Mouse (Mus musculus) thymus, postnatal 36 days (tissue): ENCODE measurements around the gene 1700012A03Rik.

Source experiments
- DNase-seq, 2 experiments: peaks; one replicate each; pipeline ENCODE4 v3.0.0; 2022; ENCODE audit warnings: mixed read lengths in 2 of 2

1700012A03Rik gene

DNA sequence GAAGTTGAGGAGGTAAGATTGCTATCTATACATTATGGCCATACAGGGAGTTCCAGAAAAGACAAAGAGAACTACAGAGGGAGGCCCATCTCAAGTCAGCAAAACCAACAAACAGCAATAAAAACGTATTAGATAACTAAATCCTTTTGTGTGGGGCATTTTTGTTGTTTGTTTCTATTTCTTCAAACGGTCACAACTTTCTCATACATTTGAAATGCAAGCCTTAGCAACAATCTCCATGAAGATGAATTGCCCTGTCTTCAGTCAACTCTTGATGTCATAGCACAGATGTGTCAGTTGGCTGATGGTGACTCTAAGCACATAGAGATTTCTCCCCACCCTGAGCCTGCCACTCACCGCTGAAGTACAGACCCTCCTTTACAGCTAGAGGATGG lies at the start of gene 1700012A03Rik:
TSS of gene 1700012A03Rik (plus strand) at position 296 of the 395 bp plus-strand sequence.
- DNase-seq: no peak

DNA sequence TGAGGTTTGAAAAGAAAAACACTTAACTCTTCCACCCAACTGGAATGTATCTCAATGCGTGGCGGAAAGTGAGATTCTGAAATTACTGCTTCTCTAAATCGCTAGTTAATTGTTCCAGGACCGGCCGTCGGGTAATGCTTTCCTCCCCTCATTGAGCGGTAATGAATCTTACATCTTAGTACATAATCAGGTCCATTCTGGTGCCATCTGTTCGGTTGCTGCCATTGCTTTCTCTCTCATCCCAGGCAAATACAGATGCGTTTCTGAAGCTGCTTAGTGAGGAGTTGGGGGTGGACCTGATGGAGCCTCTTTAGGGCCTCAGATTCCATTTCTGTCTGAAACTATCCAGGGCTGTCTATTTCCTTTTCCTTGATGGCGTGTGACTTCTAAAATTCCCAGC lies 45.8 kb upstream of the 1700012A03Rik start:
- DNase-seq: no peak

DNA sequence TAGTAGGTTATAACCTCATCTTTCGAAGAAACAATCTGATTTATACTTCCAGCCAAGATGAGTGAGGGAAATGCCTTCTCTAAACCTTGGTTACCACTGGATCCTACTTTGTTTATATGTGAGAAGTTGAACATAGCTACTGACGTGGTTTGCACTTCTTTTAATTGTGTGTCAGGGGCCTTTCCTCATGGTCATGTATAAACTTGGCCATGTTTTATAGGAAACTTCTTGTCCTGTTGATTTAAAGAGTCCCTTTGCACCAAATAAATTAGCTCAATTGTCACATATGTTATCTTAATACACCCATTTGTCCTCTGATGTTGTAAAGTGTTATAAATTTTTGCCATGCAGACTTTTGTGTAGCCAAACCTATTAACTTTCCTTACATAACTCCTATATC lies 44.1 kb upstream of the 1700012A03Rik start:
- DNase-seq: no peak

DNA sequence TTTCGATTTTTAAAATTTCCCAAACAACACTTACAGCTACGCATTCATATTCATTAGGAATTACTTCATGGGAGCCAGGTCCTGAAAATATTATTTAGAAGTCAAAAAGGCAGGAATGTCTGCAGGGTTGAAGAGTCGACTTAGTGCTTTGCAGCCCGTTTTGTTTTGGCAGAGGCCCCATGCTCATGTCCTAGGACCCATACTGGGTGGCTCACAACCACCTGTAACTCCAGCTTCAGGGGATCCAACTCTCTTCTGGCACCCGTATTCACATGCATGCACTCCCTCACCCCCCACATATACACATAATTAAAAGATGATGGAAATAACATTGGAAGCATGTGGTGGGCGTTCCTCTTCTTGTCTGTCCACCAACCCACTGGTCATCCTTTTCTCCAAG lies 43.7 kb upstream of the 1700012A03Rik start:
- no peak for DNase-seq

DNA sequence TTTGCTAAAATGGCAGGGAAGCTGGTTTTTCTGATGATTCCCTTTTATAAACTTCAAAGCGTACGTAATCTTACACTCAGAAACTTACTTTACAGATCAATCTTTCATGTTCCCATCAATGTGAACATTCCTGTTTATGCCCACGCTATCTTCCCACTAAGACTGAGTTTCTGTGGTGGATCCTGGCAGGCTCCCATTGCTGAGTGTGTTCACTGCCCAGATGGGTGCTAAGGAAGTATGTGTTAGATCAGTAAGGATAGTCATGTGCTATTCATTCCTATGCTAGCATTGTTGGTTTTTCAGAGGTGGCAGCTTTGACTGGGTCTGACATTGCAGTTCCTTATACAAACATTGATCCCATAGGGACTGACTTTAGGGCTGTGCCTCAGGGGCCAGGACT lies 42.7 kb upstream of the 1700012A03Rik start:
- no peak for DNase-seq

DNA sequence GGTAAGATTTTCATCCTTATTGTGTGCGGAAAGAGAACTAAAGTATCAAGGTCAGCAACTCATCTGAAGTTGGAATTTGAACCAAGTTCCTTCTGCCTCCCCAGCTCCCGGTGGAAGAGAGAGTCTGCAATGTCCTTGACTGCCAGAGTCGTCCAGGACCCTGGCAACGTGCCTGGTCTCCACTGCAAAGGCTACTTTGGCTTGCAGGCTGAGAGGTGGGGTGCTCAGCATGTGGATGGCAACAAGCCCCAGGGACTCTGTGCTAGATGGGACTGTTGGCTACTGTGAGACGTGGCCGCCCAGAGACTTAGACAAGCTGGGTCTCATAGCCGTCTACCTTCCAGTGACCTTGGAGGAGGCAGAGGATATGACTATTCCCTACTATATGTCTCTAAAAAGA lies 33.2 kb upstream of the 1700012A03Rik start:
- no peak for DNase-seq

DNA sequence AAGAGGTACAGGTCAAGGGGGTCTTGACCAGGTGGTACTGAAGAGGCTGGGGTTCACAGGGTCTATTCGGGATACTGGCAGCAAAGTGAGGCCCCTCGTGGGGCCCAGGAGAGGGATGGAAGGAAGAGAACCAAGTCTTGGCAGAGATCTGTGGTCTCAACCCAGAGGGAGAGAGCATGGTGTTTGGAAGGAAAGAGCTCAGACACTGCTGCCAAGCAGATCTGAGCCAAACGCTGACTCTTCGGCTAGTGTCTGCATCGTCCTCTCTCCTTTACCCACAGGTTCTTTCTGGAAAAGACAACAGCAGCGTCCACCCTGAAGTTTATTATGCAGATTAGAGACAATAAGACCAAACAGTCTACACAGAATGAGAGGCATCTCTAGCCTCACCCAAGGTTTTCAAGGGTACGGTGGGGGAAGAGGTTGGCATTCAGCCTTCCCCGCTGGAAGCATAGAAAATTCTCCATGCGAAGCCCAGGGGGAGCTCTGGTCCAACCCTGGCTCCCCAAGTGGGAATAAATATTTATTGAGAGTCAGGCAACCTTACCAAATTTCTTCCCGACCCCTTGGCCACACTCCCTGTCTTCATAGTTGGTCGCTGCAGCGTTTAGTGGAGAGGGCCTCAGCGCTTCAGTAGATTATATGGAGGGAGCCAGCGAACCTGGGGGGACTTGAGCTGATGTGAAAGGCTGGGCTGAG lies 32.5 kb upstream of the 1700012A03Rik start:
- no peak for DNase-seq

DNA sequence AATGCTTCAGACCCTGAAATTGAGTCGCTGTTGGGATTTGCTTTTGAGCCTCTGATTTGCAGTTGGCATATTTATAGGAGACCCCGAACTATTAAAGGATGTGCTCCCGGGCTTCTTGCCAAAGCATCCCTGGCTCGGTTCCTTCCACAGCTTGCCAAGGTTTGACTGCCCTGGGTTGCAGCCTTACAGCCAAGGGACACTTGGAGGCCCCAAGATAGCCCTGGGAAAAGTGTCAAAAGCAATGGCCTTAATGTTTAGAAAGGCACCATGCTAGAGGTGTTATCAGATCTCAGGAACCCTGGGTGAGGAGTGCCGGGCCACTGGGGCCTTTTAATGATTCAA lies 32.0 kb upstream of the 1700012A03Rik start:
- no peak for DNase-seq

DNA sequence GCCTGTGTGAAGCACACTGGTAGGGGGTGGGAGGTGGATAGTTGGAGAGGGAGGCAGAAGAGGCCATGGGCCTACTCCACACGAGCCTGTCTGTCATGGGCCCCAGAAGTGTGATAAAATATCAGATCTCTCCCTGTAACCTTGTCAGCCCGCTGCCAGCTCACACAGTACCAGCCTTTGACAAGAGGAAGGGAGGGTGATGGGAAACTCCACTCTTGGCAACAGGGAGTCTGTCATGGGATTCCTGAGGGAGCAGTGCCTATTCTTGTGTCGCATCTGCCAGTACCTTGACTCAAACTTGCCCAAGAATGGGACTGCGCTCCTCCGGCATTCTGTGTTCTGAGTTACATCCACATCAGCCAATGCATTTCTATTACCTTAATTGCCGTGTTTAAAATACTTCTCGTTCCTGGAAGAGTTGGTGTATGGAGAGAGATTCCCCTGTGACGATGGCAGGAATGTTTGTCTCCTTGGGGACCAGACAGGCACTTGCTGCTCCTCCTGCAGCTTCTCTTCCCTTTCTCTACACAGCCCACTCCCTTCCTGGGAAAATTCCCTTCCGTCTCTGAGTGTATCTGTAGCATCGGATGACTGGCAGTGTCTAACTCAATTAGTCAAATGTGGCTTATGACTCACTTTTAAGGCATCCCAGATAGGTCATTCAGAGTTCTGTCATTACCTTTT lies 28.1 kb upstream of the 1700012A03Rik start:
- no peak for DNase-seq

DNA sequence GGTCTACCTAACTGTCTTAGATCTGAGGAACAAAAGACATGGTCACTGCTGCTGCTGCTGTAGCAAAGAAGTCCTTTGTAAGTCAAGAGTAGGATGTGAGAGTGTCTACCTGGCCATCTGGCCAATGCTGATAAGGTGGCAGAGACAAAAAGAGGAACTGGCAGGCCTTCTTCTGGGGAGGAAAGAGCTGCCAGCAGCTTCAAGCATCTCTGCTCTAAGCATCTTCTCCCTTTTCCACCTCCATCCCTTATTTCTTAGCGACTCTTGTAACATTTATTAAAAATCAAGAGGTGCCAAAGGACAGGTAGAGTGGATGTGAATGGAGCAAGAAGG lies 27.5 kb upstream of the 1700012A03Rik start:
- DNase-seq: no peak

DNA sequence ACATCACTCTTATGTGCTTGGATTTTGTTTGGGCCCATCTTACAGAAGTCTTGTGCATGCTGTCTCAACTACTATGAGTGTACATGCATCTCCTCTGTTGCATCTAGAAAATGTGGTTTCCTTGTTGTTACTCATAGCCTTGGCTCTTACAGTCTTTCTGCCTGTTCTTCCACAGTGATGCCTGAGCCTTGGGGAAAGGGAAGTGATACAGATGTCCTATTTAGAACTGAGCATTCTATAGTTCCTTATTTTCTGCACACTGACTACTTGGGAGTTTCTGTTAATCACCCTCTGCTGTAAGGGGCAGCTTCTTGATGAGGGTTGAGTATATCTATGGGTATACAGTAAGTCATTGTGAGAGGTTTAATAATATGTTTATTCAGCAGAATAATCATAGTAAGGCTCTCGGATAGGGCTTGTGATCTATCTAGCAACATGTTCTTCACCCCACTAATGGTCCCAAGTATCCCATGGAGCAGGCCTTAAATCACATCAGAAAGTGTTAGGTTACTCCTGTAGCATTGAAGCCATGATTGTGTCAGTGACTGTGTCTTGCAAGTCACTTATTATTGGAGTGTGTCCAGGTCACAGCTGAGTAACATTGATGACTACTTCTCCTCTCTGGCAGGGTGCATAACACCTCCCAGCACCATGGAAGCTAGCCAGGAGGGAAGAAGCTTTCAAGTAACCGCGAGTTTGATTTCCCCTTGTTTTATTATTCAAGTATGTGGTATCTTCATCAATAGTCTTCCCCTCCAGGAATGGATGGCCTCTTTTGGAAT lies 21.6 kb upstream of the 1700012A03Rik start:
- DNase-seq: no peak

DNA sequence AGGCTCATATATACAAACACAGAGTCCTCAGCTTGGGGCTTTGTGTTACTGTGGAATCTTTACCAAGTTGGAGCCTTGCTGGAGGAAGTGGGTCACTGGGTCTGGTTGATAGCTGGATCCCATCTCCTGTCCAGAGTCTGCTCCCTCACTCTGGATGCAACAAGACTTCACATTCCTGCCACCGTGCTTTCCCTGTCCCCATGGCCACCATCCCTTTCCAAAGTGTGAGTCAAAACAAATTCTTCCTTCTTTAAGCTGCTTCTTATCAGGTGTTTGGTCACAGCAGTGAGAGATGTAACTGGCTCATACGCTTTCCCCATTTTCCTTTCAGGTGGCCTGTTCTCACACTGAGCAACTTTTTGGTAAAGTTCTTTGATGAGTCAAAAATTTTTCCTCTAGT lies 15.8 kb upstream of the 1700012A03Rik start:
- DNase-seq: no peak

DNA sequence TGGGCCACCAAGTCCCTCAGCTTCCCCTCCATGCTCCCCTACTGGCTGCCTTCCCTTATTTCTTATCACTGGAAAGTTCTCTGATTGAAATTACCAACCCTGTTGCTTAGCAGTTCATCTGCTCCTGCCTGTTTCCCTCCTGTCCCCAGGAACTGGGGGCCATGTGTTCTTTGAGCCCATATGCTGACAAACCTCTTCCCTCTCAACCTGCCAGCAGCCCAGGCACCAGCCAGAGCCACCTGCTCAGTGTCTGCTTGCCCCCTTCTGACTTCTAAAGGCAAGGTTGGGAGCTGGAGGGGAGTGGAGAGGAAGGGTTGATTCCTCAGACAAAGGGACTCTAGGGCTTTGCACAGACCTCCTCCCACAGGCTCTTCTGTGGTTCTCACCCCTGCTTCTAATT lies 4.7 kb upstream of the 1700012A03Rik start:
- no peak for DNase-seq

DNA sequence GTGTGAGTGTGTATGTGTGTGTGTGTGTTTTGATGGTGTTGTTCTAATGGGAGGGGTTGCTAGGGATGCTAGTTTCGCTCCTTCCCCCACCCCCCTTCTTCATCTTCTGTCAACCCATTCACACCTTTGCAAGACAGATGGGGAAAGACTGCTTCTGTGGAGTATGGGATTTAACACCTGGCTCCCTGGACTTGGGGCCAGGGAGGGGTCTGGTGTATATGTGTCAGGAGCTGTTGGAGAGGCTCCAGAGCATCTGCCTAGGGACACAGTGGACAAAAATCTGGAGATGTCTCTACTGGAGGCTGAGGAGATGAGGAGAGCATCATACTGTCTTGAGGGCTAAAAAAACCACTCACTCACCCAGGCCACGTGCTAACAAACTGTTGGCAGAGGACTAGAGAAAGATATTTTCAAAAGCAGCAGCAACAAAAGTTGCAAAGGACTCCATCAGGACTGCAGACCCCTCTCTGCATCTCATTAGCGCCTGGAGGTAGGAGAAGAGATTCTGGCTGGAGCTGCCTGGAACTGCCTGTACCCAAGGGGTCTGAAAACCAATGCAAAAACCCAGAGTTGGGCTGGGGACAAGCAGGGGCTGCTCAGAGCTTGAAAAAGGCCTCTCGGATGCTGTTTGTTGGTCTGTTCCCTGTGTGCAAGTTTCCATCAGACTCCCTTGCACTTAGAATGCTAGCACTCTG lies 643 bp upstream of the 1700012A03Rik start:
- DNase-seq: no peak

DNA sequence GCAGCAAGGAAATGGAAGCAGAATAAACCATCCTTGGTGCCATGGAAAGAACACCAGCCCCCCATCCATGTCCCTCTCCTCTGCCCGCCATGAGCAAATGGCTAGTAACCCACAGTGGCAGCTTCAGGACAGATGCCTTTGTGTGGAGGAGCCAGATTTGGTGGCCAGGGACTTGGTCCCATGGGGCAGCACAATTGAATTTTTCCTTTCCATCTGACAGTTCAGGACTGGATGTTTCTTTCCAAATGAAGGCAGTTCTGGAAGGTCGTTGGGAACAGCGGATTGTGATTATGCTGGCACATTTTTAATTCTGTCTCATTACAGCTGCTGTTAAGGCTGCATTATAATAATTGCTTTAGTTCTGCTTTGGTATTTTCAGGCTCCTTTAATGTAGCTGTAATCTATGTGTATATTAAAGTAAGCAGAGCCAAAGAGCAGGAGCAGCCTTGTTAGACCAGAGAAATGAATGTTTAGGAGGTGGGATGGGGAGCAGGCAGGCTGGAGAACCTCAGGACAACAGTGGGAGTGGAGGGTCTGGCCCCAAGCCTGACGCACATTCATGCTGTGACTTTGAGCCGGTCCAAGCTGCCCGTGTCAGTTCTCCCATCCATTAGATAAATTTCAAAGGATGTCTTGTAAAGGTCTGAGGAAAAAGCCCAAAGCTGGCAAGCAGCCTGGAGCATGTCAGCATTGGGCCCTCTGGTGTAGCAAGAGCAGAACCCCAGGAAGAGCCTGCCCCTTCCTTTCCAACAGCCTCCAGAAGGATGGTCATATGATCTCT lies 2.3 kb downstream of the 1700012A03Rik start:
- DNase-seq: no peak

DNA sequence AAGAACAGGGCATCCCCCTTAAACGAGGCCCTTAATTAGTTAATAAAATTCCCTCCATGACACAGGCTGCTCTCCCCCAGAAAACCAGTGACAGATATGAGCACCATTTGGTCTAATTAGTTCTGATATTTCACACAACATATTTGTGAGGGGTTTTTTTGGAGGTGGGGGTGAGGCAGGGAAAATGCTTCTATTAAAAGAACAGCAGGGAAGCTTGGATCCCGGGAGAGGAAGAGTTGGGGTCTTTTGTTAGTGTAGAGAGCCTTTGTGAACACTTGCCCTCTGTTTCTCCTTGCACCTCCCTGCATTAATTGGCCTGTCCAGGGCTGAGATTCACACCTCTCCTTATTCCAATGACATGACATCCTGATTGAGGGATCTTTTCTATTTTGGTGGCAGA lies 6.5 kb downstream of the 1700012A03Rik start:
- no peak for DNase-seq

DNA sequence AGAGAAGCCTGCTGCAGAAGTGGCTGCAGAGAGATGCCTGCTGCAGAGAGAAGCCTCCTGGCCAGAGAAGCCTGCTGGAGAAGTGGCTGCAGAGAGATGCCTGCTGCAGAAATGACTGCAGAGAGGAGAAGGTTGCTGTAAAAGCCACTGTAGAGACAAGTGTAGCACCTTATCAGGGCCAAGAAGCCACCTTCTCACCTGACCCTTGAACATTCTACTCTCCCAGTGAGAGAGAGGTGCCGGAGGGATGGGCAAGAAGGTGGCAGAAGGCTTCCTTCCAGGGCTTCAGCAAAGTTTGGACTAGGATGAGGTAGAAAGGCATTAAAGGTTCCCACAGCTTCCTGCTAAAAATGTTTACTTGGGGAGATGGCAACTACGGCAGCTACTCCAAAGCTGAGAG lies 8.5 kb downstream of the 1700012A03Rik start:
- no peak for DNase-seq

DNA sequence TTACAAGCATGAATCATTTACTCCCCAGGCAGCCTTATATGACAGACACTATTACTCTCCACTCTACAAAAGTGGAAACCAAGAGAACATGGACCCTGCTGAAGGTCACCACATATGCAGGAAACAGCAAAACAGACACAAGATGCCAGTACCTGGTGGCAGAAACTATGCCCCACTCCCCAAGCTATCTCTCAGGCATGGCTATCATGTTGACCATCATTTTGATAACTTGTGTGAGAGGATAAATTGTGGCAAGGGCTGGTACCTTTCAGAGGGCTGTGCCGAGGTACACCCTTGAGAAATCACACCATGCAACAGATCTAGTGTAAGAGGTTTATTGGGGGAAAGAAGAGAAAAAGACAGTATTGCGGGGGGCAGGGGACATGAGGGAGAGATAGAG lies 10.6 kb downstream of the 1700012A03Rik start:
- DNase-seq: no peak

DNA sequence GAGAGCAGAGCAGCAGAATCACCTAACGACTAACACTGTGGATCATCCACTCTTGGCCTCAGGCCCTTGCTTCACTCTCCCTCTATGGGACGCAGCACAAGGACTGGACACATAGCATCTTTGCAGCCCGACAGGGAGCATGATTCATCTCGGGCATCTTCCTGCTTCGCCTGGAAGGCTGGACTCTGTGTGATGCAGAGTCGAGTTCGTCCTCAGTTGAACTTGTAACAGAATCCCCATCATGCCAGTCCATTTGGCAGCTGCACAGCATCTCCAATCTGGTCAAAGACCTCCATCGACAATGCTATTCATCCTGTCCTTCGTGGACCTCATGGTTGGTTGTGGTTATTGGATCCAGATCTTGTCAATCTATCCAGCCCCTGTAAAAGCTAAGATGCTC lies 11.2 kb downstream of the 1700012A03Rik start:
- DNase-seq: no peak

DNA sequence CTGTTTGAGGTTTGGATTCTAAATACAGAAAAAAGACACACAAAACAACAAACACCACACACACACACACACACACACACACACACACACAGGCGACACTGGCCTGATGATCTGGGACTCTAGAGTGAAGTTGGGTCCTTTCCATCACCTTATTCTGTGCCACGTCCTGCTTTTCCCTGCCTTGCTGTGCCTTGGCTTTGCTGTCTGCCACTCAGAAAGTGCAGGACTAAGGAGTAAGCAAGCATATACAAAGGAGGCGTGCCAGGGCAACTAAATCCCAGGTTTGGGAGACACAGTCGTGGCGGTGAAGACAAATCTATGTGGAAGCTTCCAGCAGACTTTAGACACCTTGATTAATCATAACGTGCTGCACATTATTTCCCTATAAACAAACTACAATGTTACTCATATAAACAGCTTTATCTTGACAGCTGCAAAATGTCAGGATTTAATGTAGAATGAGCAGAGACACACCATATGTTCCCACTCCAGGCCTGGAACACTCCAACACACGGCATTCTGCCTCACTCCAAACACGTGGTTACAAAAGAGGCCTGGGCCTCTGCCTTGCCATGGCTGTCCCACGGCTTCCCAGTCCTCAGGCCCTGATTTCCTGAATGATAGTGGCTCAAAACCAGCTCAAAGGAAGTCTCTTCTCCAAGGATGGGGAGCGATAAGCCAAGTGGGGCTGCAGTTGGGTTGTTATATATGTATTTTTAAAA lies 15.9 kb downstream of the 1700012A03Rik start:
- DNase-seq: no peak

DNA sequence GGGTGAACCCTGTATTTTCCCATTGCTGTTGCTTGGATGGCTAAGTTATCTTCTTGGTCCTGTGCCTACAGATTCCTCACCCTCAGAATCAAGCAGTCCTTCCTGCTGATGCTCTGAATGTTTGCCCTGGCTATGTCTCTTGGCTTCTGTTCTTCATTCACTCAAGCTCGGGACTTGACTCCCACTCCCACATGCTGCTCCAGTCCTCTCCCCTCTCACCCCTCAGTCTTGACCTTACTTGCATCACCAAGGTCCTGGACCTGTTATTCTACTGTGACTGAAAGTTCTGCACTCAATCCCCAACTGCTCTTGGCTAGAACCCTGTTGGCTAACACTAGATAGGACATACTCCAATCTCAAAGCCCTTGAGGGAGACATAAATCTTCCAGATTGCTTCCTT lies 22.1 kb downstream of the 1700012A03Rik start:
- no peak for DNase-seq

DNA sequence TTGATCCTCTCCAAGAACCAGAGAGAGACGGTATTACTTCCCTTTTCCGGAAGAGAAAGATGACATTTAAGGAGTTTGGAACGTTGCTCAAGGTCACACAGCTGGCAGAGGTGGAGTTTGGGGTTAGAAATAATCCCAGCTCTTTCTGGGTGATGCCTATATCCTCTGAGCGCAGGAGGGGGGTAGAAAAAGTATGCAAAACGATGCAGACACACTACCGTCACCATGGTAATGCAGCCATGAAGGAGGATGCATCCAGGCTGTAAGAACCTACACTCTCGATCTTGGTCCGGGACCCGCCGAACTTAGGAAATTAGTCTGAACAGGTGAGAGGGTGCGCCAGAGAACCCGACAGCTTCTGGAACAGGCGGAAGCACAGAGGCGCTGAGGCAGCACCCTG lies 43.3 kb downstream of the 1700012A03Rik start:
- DNase-seq: no peak
